Mouse (Mus musculus) lung, postnatal 0 days (tissue): ENCODE results near the gene Adam12.

Experiments
- CTCF ChIP-seq: IDR thresholded peaks from 2 replicates; pipeline ENCODE4 v1.5.1; 2016; ENCODE audit warnings: antibody characterized with exemption, mild to moderate bottlenecking
- EP300 ChIP-seq: IDR thresholded peaks from 2 replicates; pipeline ENCODE4 v1.6.1; 2016; ENCODE audit warnings: antibody characterized with exemption, mild to moderate bottlenecking, control low read depth

- TF ChIP-seq EP300 (no peak), CTCF (peak; percentile 54)
Measured at GRCm38 (mm10) chr7:133850735-133851134, 381.2 kb downstream of the Adam12 start.
